Mouse (Mus musculus) lung, postnatal 0 days (tissue): Measurements from ENCODE around the gene Adamts20. TPM values are rescaled to one million over a fixed set of nuclear protein-coding genes. Genes with fewer than 3 reads are reported as not detected.

Source experiments
- ATAC-seq: fragments of 200-750 bp; cut with Nextera tagmentation; 2 replicates; pipeline ENCODE4 v1.8.0; 2017; ENCODE audit warnings: moderate library complexity
- DNase-seq: peaks from one replicate; pipeline ENCODE4 v3.0.0-alpha.2; 2016; ENCODE audit warnings: low spot score
- H3K27ac ChIP-seq: fragments of 300-500 bp; sonication (generic); 2 replicates; pipeline ENCODE4 v1.5.1; 2014; ENCODE audit warnings: antibody characterized with exemption, mild to moderate bottlenecking, low read length, mixed read lengths
- H3K27me3 ChIP-seq: fragments of 300-500 bp; sonication (generic); replicated peaks from 2 replicates; pipeline ENCODE4 v1.6.1; 2014; ENCODE audit warnings: low read length, mixed read lengths; ENCODE audit not compliant: insufficient read depth
- H3K36me3 ChIP-seq: fragments of 300-500 bp; sonication (generic); 2 replicates; pipeline ENCODE4 v1.6.1; 2014; ENCODE audit warnings: low read length, mixed read lengths; ENCODE audit not compliant: insufficient read depth
- H3K4me1 ChIP-seq: fragments of 300-500 bp; sonication (generic); 2 replicates; pipeline ENCODE4 v1.6.1; 2014; ENCODE audit warnings: antibody characterized with exemption, low read depth, low read length, mixed read lengths; ENCODE audit not compliant: insufficient read depth
- H3K4me2 ChIP-seq: fragments of 300-500 bp; sonication (generic); replicated peaks from 2 replicates; pipeline ENCODE4 v1.6.1; 2014; ENCODE audit warnings: low read depth, mild to moderate bottlenecking, low read length, moderate library complexity, mixed read lengths
- H3K4me3 ChIP-seq: fragments of 300-500 bp; sonication (generic); 2 replicates; pipeline ENCODE4 v1.5.1; 2014; ENCODE audit warnings: low read depth, low read length
- H3K9ac ChIP-seq: fragments of 300-500 bp; sonication (generic); replicated peaks from 2 replicates; pipeline ENCODE4 v1.6.1; 2014; ENCODE audit warnings: low read depth, mild to moderate bottlenecking
- H3K9me3 ChIP-seq: fragments of 300-500 bp; sonication (generic); 2 replicates; pipeline ENCODE4 v1.6.1; 2016; ENCODE audit warnings: low read length, mixed read lengths
- CTCF ChIP-seq: IDR thresholded peaks from 2 replicates; pipeline ENCODE4 v1.5.1; 2016; ENCODE audit warnings: antibody characterized with exemption, mild to moderate bottlenecking
- EP300 ChIP-seq: IDR thresholded peaks from 2 replicates; pipeline ENCODE4 v1.6.1; 2016; ENCODE audit warnings: antibody characterized with exemption, mild to moderate bottlenecking, control low read depth
- WGBS: fragments of 180-500 bp; shearing (Covaris S2); extraction: QIAGEN DNeasy Blood & Tissue Kit; methylation state at CpG from one replicate; pipeline ENCODE4 v1.1.7; 2014; 5-methylcytosine and 5-hydroxymethylcytosine counted together
- polyA plus RNA-seq: library from polyadenylated mRNA; unstranded; fragments of >200 nt; fragmentation: Nextera tagmentation; extraction: Ambion mirVana; gene quantifications from 2 replicates; pipeline ENCODE4 v1.2.1, GENCODE M21; 2015

Gene Adamts20
- polyA plus RNA-seq, 1 experiment from 2014 or later = 0.13 TPM

- no peak overlapping the region for H3K4me3 ChIP-seq
- no peak overlapping the region for H3K4me2 ChIP-seq
- H3K27ac ChIP-seq = no peak overlapping the region
- DNase-seq (no peak), ATAC-seq (no peak)
- TF ChIP-seq CTCF (no peak), EP300 (no peak)
- H3K4me1 ChIP-seq = no peaks in the 10 kb centered on the region
- no peaks in the 10 kb centered on the region for H3K27me3 ChIP-seq
- no peaks in the 10 kb centered on the region for H3K36me3 ChIP-seq
- 55% methylated on average over 9 of the region's 9 CpGs for WGBS
- H3K9ac ChIP-seq = no peak overlapping the region
- H3K9me3 ChIP-seq = no peaks in the 10 kb centered on the region
These were observed 157.3 kb downstream of the Adamts20 start for GRCm38 (mm10) chr15:94307888-94308287.

GRCm38 (mm10) chr15:94303151-94303550 lies 162.1 kb downstream of the Adamts20 start:
- H3K4me3 ChIP-seq = no peak overlapping the region
- H3K9me3 ChIP-seq = no peaks in the 10 kb centered on the region
- ATAC-seq = no peak
- DNase-seq = no peak
- no peaks in the 10 kb centered on the region for H3K4me1 ChIP-seq
- no peak overlapping the region for H3K4me2 ChIP-seq
- H3K36me3 ChIP-seq = no peaks in the 10 kb centered on the region
- TF ChIP-seq CTCF = no peak
- no peak for TF ChIP-seq EP300
- no peak overlapping the region for H3K27ac ChIP-seq
- H3K27me3 ChIP-seq = no peaks in the 10 kb centered on the region
- H3K9ac ChIP-seq = no peak overlapping the region
- 64% methylated on average over 3 of the region's 3 CpGs for WGBS

GRCm38 (mm10) chr15:94294084-94294483 lies 171.1 kb downstream of the Adamts20 start:
- no peak for DNase-seq
- H3K27ac ChIP-seq = no peak overlapping the region
- no peak overlapping the region for H3K9ac ChIP-seq

GRCm38 (mm10) chr15:94288015-94288414 lies 177.2 kb downstream of the Adamts20 start:
- 85% methylated on average over 2 of the region's 2 CpGs for WGBS
- no peak for TF ChIP-seq CTCF
- no peak for TF ChIP-seq EP300

More at GRCm38 (mm10) chr15:94294084-94294483, 171.1 kb downstream of the Adamts20 start:
- H3K36me3 ChIP-seq = no peaks in the 10 kb centered on the region
- ATAC-seq = no peak
- no peak overlapping the region for H3K4me3 ChIP-seq
- no peaks in the 10 kb centered on the region for H3K4me1 ChIP-seq
- no peaks in the 10 kb centered on the region for H3K27me3 ChIP-seq
- TF ChIP-seq EP300 = no peak
- TF ChIP-seq CTCF = no peak
- H3K9me3 ChIP-seq = no peaks in the 10 kb centered on the region
- 66% methylated on average over 4 of the region's 4 CpGs for WGBS
- H3K4me2 ChIP-seq = no peak overlapping the region

GRCm38 (mm10) chr15:94287495-94287894 lies 177.7 kb downstream of the Adamts20 start:
- H3K36me3 ChIP-seq = no peaks in the 10 kb centered on the region
- no peaks in the 10 kb centered on the region for H3K9me3 ChIP-seq
- ATAC-seq = no peak
- 77% methylated on average over 3 of the region's 3 CpGs for WGBS
- H3K4me3 ChIP-seq = no peak overlapping the region
- no peaks in the 10 kb centered on the region for H3K4me1 ChIP-seq
- H3K27me3 ChIP-seq = no peaks in the 10 kb centered on the region
- no peak overlapping the region for H3K27ac ChIP-seq
- H3K9ac ChIP-seq = no peak overlapping the region
- TF ChIP-seq CTCF (no peak), EP300 (no peak)
- DNase-seq = no peak
- H3K4me2 ChIP-seq = no peak overlapping the region

More at GRCm38 (mm10) chr15:94288015-94288414, 177.2 kb downstream of the Adamts20 start:
- Histone ChIP-seq H3K9ac (no peak overlapping the region), H3K4me2 (no peak overlapping the region), H3K27ac (no peak overlapping the region), H3K4me3 (no peak overlapping the region), H3K36me3 (no peaks in the 10 kb centered on the region), H3K9me3 (no peaks in the 10 kb centered on the region), H3K27me3 (no peaks in the 10 kb centered on the region), H3K4me1 (no peaks in the 10 kb centered on the region)
- no peak for ATAC-seq
- DNase-seq = no peak

- no peak overlapping the region for H3K27ac ChIP-seq
- ATAC-seq (no peak), DNase-seq (no peak)
- H3K9me3 ChIP-seq = no peaks in the 10 kb centered on the region
- no peak overlapping the region for H3K4me2 ChIP-seq
- no peak for TF ChIP-seq EP300
- no peak for TF ChIP-seq CTCF
- H3K4me1 ChIP-seq = no peaks in the 10 kb centered on the region
- WGBS = 53% methylated on average over 8 of the region's 8 CpGs
- H3K36me3 ChIP-seq = no peaks in the 10 kb centered on the region
- no peaks in the 10 kb centered on the region for H3K27me3 ChIP-seq
- no peak overlapping the region for H3K4me3 ChIP-seq
- H3K9ac ChIP-seq = no peak overlapping the region
These were observed 188.8 kb downstream of the Adamts20 start for GRCm38 (mm10) chr15:94276418-94276817.

- Histone ChIP-seq H3K4me3 (no peak overlapping the region), H3K9ac (no peak overlapping the region), H3K27ac (no peak overlapping the region), H3K27me3 (no peaks in the 10 kb centered on the region), H3K36me3 (no peaks in the 10 kb centered on the region), H3K4me1 (no peaks in the 10 kb centered on the region), H3K9me3 (no peaks in the 10 kb centered on the region), H3K4me2 (no peak overlapping the region)
- 15% methylated on average over 10 of the region's 10 CpGs for WGBS
- ATAC-seq (no peak), DNase-seq (peak; percentile 76)
- TF ChIP-seq EP300 (no peak), CTCF (peak; percentile 95)
These were observed 199.6 kb downstream of the Adamts20 start for GRCm38 (mm10) chr15:94265630-94266029.
